Mouse (Mus musculus): ENCODE results near the gene Mapkapk5.

Mapkapk5 gene

GRCm38 (mm10) chr5:121484801-121485200 lies 60.9 kb downstream of the Mapkapk5 start:
- DNase-seq: no peak

DNA sequence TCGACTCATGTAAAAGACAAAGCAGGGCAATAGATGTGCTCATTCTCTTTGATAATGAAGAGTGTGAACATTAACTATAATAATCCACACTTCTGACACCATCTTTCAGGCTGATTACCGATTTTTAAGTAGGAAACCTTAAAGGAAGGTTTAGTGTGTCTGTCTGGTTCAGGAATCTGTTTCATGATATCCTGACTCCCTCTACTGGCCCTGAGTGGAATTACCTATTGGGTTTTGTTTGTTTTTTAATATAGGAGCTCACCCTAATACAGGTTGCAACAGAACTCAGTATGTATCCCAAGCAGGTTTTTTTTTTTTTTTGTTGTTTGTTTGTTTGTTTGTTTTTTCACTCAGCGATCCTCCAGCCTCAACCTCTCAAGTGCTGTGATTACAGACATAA lies 68.0 kb downstream of the Mapkapk5 start:
- peak; percentile 78 for DNase-seq

DNA sequence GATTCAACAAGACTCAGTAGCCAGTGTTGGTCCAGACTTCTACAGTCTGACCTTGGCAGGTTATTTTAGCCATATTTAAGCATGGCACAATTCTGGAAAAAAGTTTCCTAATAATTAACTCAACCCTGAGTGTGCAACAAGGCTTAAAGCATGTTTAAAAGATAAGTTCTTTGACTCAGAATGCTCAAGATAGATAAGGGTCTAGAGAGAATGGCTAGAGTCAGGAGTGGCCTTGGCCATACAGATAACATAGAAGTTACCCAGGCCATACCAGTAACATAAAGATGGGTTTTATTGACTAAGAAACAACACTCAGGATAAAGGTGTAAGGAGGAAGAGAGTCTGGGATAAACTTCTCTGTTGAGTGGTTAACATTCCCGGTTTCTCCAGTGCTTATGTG lies 69.7 kb downstream of the Mapkapk5 start:
- no peak for DNase-seq

Data from embryo, embryonic 11 days (tissue).